Mouse (Mus musculus) MEL (cell line): ENCODE data around the gene Pawr. TPM values are rescaled to one million over a fixed set of nuclear protein-coding genes. Genes with fewer than 3 reads are reported as not detected.

ENCODE experiments used
- DNase-seq: peaks from one replicate; pipeline ENCODE4 v3.0.0; 2011; ENCODE audit warnings: low read depth, low spot score
- H3K27ac ChIP-seq: 2 replicates; pipeline ENCODE4 v1.5.1; 2012; ENCODE audit warnings: low read depth, mild to moderate bottlenecking, control low read depth, low read length, moderate library complexity; ENCODE audit not compliant: control insufficient read depth
- H3K27me3 ChIP-seq, 2 experiments: fragments of 150-350 bp in 1 of 2; sonication (generic) in 1 of 2; 2 replicates each; pipeline ENCODE4 v1.6.1; 2012; ENCODE audit warnings: low read length in 2 of 2, mild to moderate bottlenecking in 2 of 2, improper control_type of control experiment in 1 of 2, moderate library complexity in 1 of 2; ENCODE audit not compliant: insufficient read depth in 2 of 2, control insufficient read depth in 1 of 2
- H3K36me3 ChIP-seq, 2 experiments: 2 replicates each; pipeline ENCODE4 v1.6.1; 2012 to 2014; ENCODE audit warnings: low read length in 2 of 2, improper control_type of control experiment in 1 of 2, inconsistent platforms in 1 of 2, mild to moderate bottlenecking in 1 of 2; ENCODE audit not compliant: insufficient read depth in 2 of 2, control insufficient read depth in 1 of 2
- H3K4me1 ChIP-seq, 2 experiments: fragments of 150-350 bp in 1 of 2; sonication (generic) in 1 of 2; 2 replicates each; pipeline ENCODE4 v1.6.1; 2012; ENCODE audit warnings: low read length in 2 of 2, improper control_type of control experiment in 1 of 2, mild to moderate bottlenecking in 1 of 2; ENCODE audit not compliant: insufficient read depth in 2 of 2, control insufficient read depth in 1 of 2
- H3K4me3 ChIP-seq, 2 experiments: fragments of 150-350 bp in 1 of 2; sonication (generic) in 1 of 2; 2 replicates each; pipeline ENCODE4 v1.5.1; 2012; ENCODE audit warnings: low read depth in 2 of 2, low read length in 2 of 2, mild to moderate bottlenecking in 2 of 2, moderate library complexity in 2 of 2, control low read depth in 1 of 2, improper control_type of control experiment in 1 of 2; ENCODE audit not compliant: control insufficient read depth in 1 of 2, insufficient read depth in 1 of 2
- H3K79me2 ChIP-seq: 2 replicates; pipeline ENCODE4 v1.6.1; 2012; ENCODE audit warnings: mild to moderate bottlenecking, low read length, moderate library complexity; ENCODE audit not compliant: control insufficient read depth, poor library complexity, insufficient read depth
- H3K9ac ChIP-seq: 2 replicates; pipeline ENCODE4 v1.6.1; 2012; ENCODE audit warnings: low read depth, mild to moderate bottlenecking, control low read depth, low read length, moderate library complexity; ENCODE audit not compliant: control insufficient read depth, poor library complexity, severe bottlenecking
- H3K9me3 ChIP-seq: fragments of 150-350 bp; sonication (generic); replicated peaks from 2 replicates; pipeline ENCODE4 v1.6.1; 2012; ENCODE audit warnings: mild to moderate bottlenecking, low read length, improper control_type of control experiment, moderate library complexity; ENCODE audit not compliant: insufficient read depth
- CHD1 ChIP-seq: IDR thresholded peaks from 2 replicates; pipeline ENCODE4 v1.6.1; 2012; ENCODE audit warnings: low read depth, mild to moderate bottlenecking, inconsistent platforms, low read length, improper control_type of control experiment
- CHD2 ChIP-seq: IDR thresholded peaks from 2 replicates; pipeline ENCODE4 v1.6.1; 2011; ENCODE audit warnings: low read length, improper control_type of control experiment
- E2F4 ChIP-seq: IDR thresholded peaks from 2 replicates; pipeline ENCODE4 v1.6.1; 2011; ENCODE audit warnings: low read depth, low read length, improper control_type of control experiment, borderline replicate concordance
- EP300 ChIP-seq, 2 experiments: IDR thresholded peaks; 2 replicates each; pipeline ENCODE4 v1.6.1; 2011; ENCODE audit warnings: improper control_type of control experiment in 2 of 2, low read length in 2 of 2, low read depth in 1 of 2, mild to moderate bottlenecking in 1 of 2
- ETS1 ChIP-seq: IDR thresholded peaks from 2 replicates; pipeline ENCODE4 v1.6.1; 2012; ENCODE audit warnings: low read depth, mild to moderate bottlenecking, inconsistent platforms, low read length, improper control_type of control experiment, moderate library complexity
- GABPA ChIP-seq: IDR thresholded peaks from 2 replicates; pipeline ENCODE4 v1.6.1; 2012; ENCODE audit warnings: low read depth, mild to moderate bottlenecking, inconsistent platforms, low read length, improper control_type of control experiment, moderate library complexity
- GATA1 ChIP-seq: IDR thresholded peaks from 2 replicates; pipeline ENCODE4 v1.6.1; 2011; ENCODE audit warnings: low read depth, low read length, improper control_type of control experiment
- KAT2A ChIP-seq: conservative IDR thresholded peaks from 2 replicates; pipeline ENCODE4 v1.6.1; 2012; ENCODE audit warnings: low read depth, low read length, improper control_type of control experiment, inconsistent platforms
- MAFK ChIP-seq: IDR thresholded peaks from 2 replicates; pipeline ENCODE4 v1.6.1; 2011; ENCODE audit warnings: low read depth, mild to moderate bottlenecking, low read length, improper control_type of control experiment, borderline replicate concordance
- MAX ChIP-seq: IDR thresholded peaks from 2 replicates; pipeline ENCODE4 v1.6.1; 2011; ENCODE audit warnings: low read length, improper control_type of control experiment
- MAZ ChIP-seq: IDR thresholded peaks from 2 replicates; pipeline ENCODE4 v1.6.1; 2012; ENCODE audit warnings: low read depth, mild to moderate bottlenecking, inconsistent platforms, low read length, improper control_type of control experiment
- MEF2A ChIP-seq: IDR thresholded peaks from 2 replicates; pipeline ENCODE4 v1.6.1; 2014; ENCODE audit warnings: low read depth, mild to moderate bottlenecking, inconsistent platforms, low read length, improper control_type of control experiment; ENCODE audit not compliant: poor library complexity, insufficient replicate concordance, severe bottlenecking; ENCODE audit errors: extremely low read depth
- MXI1 ChIP-seq: IDR thresholded peaks from 2 replicates; pipeline ENCODE4 v1.6.1; 2011; ENCODE audit warnings: mild to moderate bottlenecking, low read depth, low read length, improper control_type of control experiment
- MYB ChIP-seq: IDR thresholded peaks from 2 replicates; pipeline ENCODE4 v1.6.1; 2011; ENCODE audit warnings: mild to moderate bottlenecking, low read depth, low read length, improper control_type of control experiment
- MYC ChIP-seq: IDR thresholded peaks from 2 replicates; pipeline ENCODE4 v1.6.1; 2011; ENCODE audit warnings: low read depth, mild to moderate bottlenecking, low read length, improper control_type of control experiment, moderate library complexity
- NELFE ChIP-seq: IDR thresholded peaks from 2 replicates; pipeline ENCODE4 v1.6.1; 2011; ENCODE audit warnings: low read depth, low read length, improper control_type of control experiment
- NRF1 ChIP-seq: IDR thresholded peaks from 2 replicates; pipeline ENCODE4 v1.6.1; 2014; ENCODE audit warnings: low read depth, mild to moderate bottlenecking, inconsistent platforms, low read length, improper control_type of control experiment, moderate library complexity; ENCODE audit not compliant: poor library complexity, insufficient read depth, severe bottlenecking
- POLR2AphosphoS5 ChIP-seq: IDR thresholded peaks from 2 replicates; pipeline ENCODE4 v1.6.1; 2012; ENCODE audit warnings: low read depth, borderline replicate concordance, mild to moderate bottlenecking, inconsistent platforms, low read length, moderate library complexity, mixed read lengths
- RAD21 ChIP-seq: IDR thresholded peaks from 2 replicates; pipeline ENCODE4 v1.6.1; 2011; ENCODE audit warnings: mild to moderate bottlenecking, low read depth, low read length, improper control_type of control experiment
- RCOR1 ChIP-seq: IDR thresholded peaks from 2 replicates; pipeline ENCODE4 v1.6.1; 2012; ENCODE audit warnings: low read depth, mild to moderate bottlenecking, inconsistent platforms, low read length, improper control_type of control experiment
- SIN3A ChIP-seq: IDR thresholded peaks from 2 replicates; pipeline ENCODE4 v1.6.1; 2012; ENCODE audit warnings: low read length, improper control_type of control experiment, inconsistent platforms
- SMC3 ChIP-seq: IDR thresholded peaks from 2 replicates; pipeline ENCODE4 v1.6.1; 2011; ENCODE audit warnings: low read depth, low read length, improper control_type of control experiment
- TBP ChIP-seq: IDR thresholded peaks from 2 replicates; pipeline ENCODE4 v1.8.0; 2011; ENCODE audit warnings: low read depth, low read length, improper control_type of control experiment
- USF1 ChIP-seq: IDR thresholded peaks from 2 replicates; pipeline ENCODE4 v1.6.1; 2014; ENCODE audit warnings: low read depth, mild to moderate bottlenecking, inconsistent platforms, low read length, improper control_type of control experiment, moderate library complexity
- USF2 ChIP-seq, 2 experiments: IDR thresholded peaks; 2 replicates each; pipeline ENCODE4 v1.6.1; 2011 to 2012; ENCODE audit warnings: improper control_type of control experiment in 2 of 2, low read length in 2 of 2, borderline replicate concordance in 1 of 2, inconsistent platforms in 1 of 2, low read depth in 1 of 2, mild to moderate bottlenecking in 1 of 2; ENCODE audit not compliant: insufficient read depth in 1 of 2
- ZC3H11A ChIP-seq: IDR thresholded peaks from 2 replicates; pipeline ENCODE4 v1.6.1; 2012; ENCODE audit warnings: low read depth, mild to moderate bottlenecking, inconsistent platforms, low read length, improper control_type of control experiment
- ZKSCAN1 ChIP-seq: IDR thresholded peaks from 2 replicates; pipeline ENCODE4 v1.6.1; 2012; ENCODE audit warnings: low read depth, mild to moderate bottlenecking, inconsistent platforms, low read length, improper control_type of control experiment, moderate library complexity
- ZMIZ1 ChIP-seq: IDR thresholded peaks from 2 replicates; pipeline ENCODE4 v1.6.1; 2012; ENCODE audit warnings: low read depth, mild to moderate bottlenecking, inconsistent platforms, low read length, improper control_type of control experiment, moderate library complexity
- ZNF384 ChIP-seq: IDR thresholded peaks from 2 replicates; pipeline ENCODE4 v1.6.1; 2012; ENCODE audit warnings: low read depth, mild to moderate bottlenecking, inconsistent platforms, low read length, improper control_type of control experiment
- polyA plus RNA-seq, 2 experiments: library from polyadenylated mRNA; stranded (reverse) in 1 of 2; unstranded in 1 of 2; fragments of >175 nt in 1 of 2; fragments of >200 nt in 1 of 2; gene quantifications; 2 replicates each; pipeline versions ENCODE4 v1.2.1 to v1.2.4; 2012; ENCODE audit warnings: low replicate concordance in 2 of 2, low read depth in 1 of 2; ENCODE audit not compliant: insufficient read length in 2 of 2, insufficient read depth in 1 of 2, missing spikeins in 1 of 2
- total RNA-seq: library from RNA; depleted of rRNA; stranded (reverse); fragments of 300-350 nt; gene quantifications from 2 replicates; pipeline ENCODE4 v1.2.3, GENCODE M21; 2012

The Pawr gene
- total and polyA plus RNA-seq, 3 experiments, result 20.7 to 29.6 TPM; not detected in 1

- TF ChIP-seq ZC3H11A, result no peak
Observed at GRCm38 (mm10) chr10:108314396-108314795, 17.5 kb upstream of the Pawr start (continued).

DNA sequence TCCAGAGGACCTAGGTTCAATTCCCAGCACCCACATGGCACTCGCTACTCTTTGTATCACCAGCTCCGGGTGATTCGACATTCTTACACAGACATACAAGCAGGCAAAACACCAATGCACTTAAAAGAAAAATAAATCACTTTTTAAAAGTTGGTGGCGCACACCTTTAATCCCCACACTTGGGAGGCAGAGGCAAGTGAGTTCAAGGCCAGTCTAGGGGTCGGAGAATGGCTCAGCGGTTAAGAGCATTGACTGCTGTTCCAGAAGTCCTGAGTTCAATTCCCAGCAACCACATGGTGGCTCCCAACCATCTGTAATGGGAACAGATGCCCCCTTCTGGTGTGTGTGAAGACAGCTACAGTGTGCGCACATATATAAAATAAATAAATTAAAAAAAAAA lies 16.7 kb upstream of the Pawr start:
- H3K79me2 ChIP-seq, result no peaks in the 10 kb centered on the region
- H3K27me3 ChIP-seq, result no peaks in the 10 kb centered on the region
- H3K27ac ChIP-seq, result peak overlapping the region; percentile 71; the same call in 1 of the 2 replicates
- peaks cover 0 to 12% of the 10 kb centered on the region in 2 experiments; a peak in 2 of 4 replicates for H3K36me3 ChIP-seq
- H3K9me3 ChIP-seq, result no peaks in the 10 kb centered on the region
- no peak overlapping the region for H3K4me3 ChIP-seq
- TF ChIP-seq RCOR1 (no peak), E2F4 (no peak), GABPA (no peak), CHD1 (no peak), NELFE (no peak), MAZ (no peak), MYB (no peak), EP300 (IDR thresholded peaks at IDR 0.05; ENCODE audit: low read depth in 1 of 2, low read length in 2 of 2) (no peak), MEF2A (no peak), ZNF384 (no peak), SMC3 (no peak), ZKSCAN1 (no peak), KAT2A (no peak), RAD21 (no peak)
- TF ChIP-seq, all 39 proteins: peak for 0
- Histone ChIP-seq H3K4me1 (peaks cover 6 to 11% of the 10 kb centered on the region in 2 experiments; a peak in 3 of 4 replicates), H3K9ac (no peak overlapping the region)
- no peak for DNase-seq

GRCm38 (mm10) chr10:108328356-108328755 lies 3.6 kb upstream of the Pawr start:
- H3K27me3 ChIP-seq, result no peaks in the 10 kb centered on the region
- peaks cover 14% of the 10 kb centered on the region for H3K79me2 ChIP-seq
- peak overlapping the region; percentile 56 for H3K27ac ChIP-seq
- peak; percentile 60 for DNase-seq
- H3K4me3 ChIP-seq, result peak overlapping the region; percentile 53 to 73
- peaks cover 0 to 3% of the 10 kb centered on the region in 2 experiments; a peak in 2 of 4 replicates for H3K36me3 ChIP-seq
- H3K9ac ChIP-seq, result peak overlapping the region; percentile 70
- no peaks in the 10 kb centered on the region for H3K9me3 ChIP-seq
- H3K4me1 ChIP-seq, result peaks cover 6 to 7% of the 10 kb centered on the region in 2 experiments; a peak in 3 of 4 replicates
- peak; percentile 76 for TF ChIP-seq MAX
- no peak for TF ChIP-seq ZKSCAN1
- TF ChIP-seq ZMIZ1, result no peak
- peak; percentile 43; the same call in 1 of the 2 replicates for TF ChIP-seq SIN3A
- no peak for TF ChIP-seq POLR2AphosphoS5
- TF ChIP-seq USF2 (IDR thresholded peaks at IDR 0.05; ENCODE audit: borderline replicate concordance in 1 of 2, insufficient read depth in 1 of 2, low read depth in 1 of 2, low read length in 2 of 2), result peak in 1 of 2 experiments; percentile 50; a peak in 1 of 4 replicates
- peak; percentile 80 for TF ChIP-seq MXI1
- no peak; the same call in 1 of the 2 replicates for TF ChIP-seq TBP
- TF ChIP-seq USF1, result peak; percentile 84
- no peak for TF ChIP-seq E2F4
- TF ChIP-seq CHD1, result no peak
- no peak for TF ChIP-seq MAFK
- TF ChIP-seq MYC, result 0 out of 2 replicates have a peak, but pooled peaks have one; percentile 59
- no peak for TF ChIP-seq CHD2
- no peak for TF ChIP-seq GATA1
- peak; percentile 43 for TF ChIP-seq ETS1
- no peak for TF ChIP-seq RCOR1
- no peak for TF ChIP-seq ZNF384
- TF ChIP-seq NRF1, result no peak
- no peak for TF ChIP-seq KAT2A
